Mouse (Mus musculus) neural tube, embryonic 13.5 days (tissue): ENCODE measurements around the gene Ccdc96. TPM values are rescaled to one million over a fixed set of nuclear protein-coding genes. Genes with fewer than 3 reads are reported as not detected.

Source experiments
- ATAC-seq: fragments of 200-750 bp; cut with Nextera tagmentation; 2 replicates; pipeline ENCODE4 v1.8.0; 2017; ENCODE audit warnings: low read depth, mild to moderate bottlenecking, moderate TSS enrichment, moderate library complexity
- H3K27ac ChIP-seq: fragments of 300-500 bp; sonication (generic); replicated peaks from 2 replicates; pipeline ENCODE4 v1.5.1; 2015; ENCODE audit warnings: moderate library complexity, mild to moderate bottlenecking, inconsistent platforms
- H3K27me3 ChIP-seq: fragments of 300-500 bp; sonication (generic); 2 replicates; pipeline ENCODE4 v1.6.1; 2015; ENCODE audit warnings: mild to moderate bottlenecking, inconsistent platforms
- H3K36me3 ChIP-seq: fragments of 300-500 bp; sonication (generic); 2 replicates; pipeline ENCODE4 v1.6.1; 2015; ENCODE audit warnings: mild to moderate bottlenecking, inconsistent platforms
- H3K4me1 ChIP-seq: fragments of 300-500 bp; sonication (generic); replicated peaks from 2 replicates; pipeline ENCODE4 v1.6.1; 2015; ENCODE audit warnings: inconsistent platforms
- H3K4me2 ChIP-seq: fragments of 300-500 bp; sonication (generic); 2 replicates; pipeline ENCODE4 v1.6.1; 2015; ENCODE audit warnings: inconsistent platforms, mild to moderate bottlenecking, moderate library complexity
- H3K4me3 ChIP-seq: fragments of 300-500 bp; sonication (generic); 2 replicates; pipeline ENCODE4 v1.5.1; 2015; ENCODE audit warnings: mild to moderate bottlenecking, inconsistent platforms
- H3K9ac ChIP-seq: fragments of 300-500 bp; sonication (generic); 2 replicates; pipeline ENCODE4 v1.6.1; 2015; ENCODE audit warnings: moderate library complexity, mild to moderate bottlenecking, inconsistent platforms
- H3K9me3 ChIP-seq: fragments of 300-500 bp; sonication (generic); 2 replicates; pipeline ENCODE4 v1.6.1; 2016; ENCODE audit warnings: inconsistent platforms
- WGBS: fragments of 180-500 bp; shearing (Covaris S2); methylation state at CpG from one replicate; pipeline ENCODE4 v1.1.7; 2015; 5-methylcytosine and 5-hydroxymethylcytosine counted together
- polyA plus RNA-seq: library from polyadenylated mRNA; unstranded; fragments of >200 nt; fragmentation: Nextera tagmentation; extraction: Ambion mirVana; gene quantifications from 2 replicates; pipeline ENCODE4 v1.2.1, GENCODE M21; 2015

The Ccdc96 gene
- 3.4 and 4.0 TPM in 2 replicates for polyA plus RNA-seq

DNA sequence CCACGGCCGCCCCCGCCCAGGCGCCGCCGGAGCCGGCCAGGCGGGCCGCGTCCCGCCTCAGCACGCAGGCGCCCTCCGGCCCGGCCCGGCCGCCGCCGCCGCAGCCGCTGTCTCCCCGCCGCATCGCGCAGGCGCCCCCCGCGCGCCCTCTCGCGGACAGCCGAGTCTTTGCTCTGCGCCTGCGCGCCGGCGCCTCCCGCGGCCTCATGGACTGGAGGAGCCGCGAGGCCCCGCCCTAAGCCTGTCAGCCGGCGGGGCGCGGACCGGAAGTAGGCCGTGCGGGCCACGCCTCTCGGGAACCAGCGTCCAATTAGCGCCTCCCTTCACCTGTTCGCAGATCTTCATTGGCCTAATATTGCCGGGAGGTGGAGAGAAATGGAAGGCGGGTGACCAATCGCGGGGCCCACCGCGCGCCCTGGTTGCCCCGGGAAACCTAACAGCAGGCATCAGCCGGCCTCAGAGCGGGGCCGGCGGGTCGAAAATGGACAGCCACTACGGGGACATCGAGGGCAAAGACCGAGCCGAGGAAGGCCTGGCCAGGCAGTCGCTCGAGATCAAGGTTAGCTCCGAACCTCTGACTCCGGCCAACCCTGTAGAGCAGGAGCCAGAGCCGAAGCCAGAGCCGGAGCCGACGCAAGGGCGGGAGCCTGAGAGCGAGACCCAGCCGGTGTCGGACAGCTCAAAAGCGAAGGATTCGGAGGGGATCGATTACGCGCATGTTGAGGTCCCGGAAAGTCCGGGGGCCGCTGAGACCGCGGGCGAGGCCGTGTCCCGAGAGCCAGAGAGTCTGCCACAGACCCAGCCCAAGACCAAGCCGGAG lies at the start of gene Ccdc96, which contains the start of gene Tada2b:
Gene Ccdc96 (plus strand): TSS at position 418 of the 820 bp plus-strand sequence.
Gene Tada2b (minus strand): TSS at position 115 of the 820 bp plus-strand sequence.
- Histone ChIP-seq H3K4me2 (peak within 1 kb of the TSS; percentile 97), H3K36me3 (no peaks in the 10 kb centered on the region), H3K4me1 (peaks cover 57% of the 10 kb centered on the region), H3K9ac (peak within 1 kb of the TSS; percentile 96), H3K4me3 (peak within 1 kb of the TSS; percentile 92), H3K27ac (peak within 1 kb of the TSS; percentile 87), H3K27me3 (peaks cover 5% of the 10 kb centered on the region), H3K9me3 (no peaks in the 10 kb centered on the region)
- under 1% methylated on average over 93 of the region's 97 CpGs for WGBS
- ATAC-seq: peak; percentile 98

DNA sequence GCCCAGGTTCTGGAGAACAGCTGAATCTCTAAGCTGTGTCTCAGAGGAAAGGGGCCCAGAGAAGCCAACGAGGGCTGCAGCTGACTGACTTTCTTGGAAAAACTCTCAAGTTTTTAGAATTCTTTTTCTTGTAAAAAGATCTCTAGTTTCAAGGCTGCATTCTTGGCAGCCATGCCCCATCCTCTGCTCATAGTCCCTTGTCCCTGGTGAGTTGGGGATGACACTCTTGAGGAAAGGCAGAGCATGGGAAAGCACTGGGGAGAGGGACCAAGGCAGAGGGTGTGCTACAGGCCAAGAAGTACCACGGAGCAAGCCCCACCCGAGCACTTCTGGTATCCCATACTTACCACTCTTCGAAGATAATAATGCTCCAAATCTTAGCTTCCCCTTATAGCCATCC lies 47.5 kb upstream of the Ccdc96 start:
- Histone ChIP-seq H3K9me3 (no peaks in the 10 kb centered on the region), H3K36me3 (no peaks in the 10 kb centered on the region), H3K4me3 (no peak overlapping the region), H3K27me3 (no peaks in the 10 kb centered on the region), H3K4me2 (no peak overlapping the region), H3K4me1 (peaks cover 11% of the 10 kb centered on the region), H3K27ac (no peak overlapping the region), H3K9ac (no peak overlapping the region)
- no peak for ATAC-seq
- WGBS: 83% methylated on average over 4 of the region's 4 CpGs

DNA sequence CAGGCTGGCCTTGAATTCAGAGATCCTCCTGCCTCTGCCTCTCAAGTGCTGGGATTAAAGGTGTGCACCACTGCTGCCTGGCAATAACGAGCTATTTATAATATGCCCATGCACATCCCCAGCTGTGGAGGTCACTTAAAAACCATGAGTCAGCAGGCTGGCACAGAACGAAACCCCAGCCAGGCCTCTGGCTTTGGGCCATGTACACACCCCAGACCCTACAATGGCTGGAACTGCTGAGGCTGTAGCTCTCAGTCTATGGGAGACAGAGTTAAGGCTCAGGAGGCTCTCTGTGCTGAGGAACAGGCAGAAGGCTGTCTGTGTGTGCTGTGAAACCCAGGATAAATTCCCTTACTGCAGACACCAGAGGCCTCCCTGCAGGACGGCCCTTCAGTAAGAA lies 43.6 kb upstream of the Ccdc96 start:
- Histone ChIP-seq H3K4me3 (no peak overlapping the region), H3K9ac (no peak overlapping the region), H3K27me3 (0 out of 2 replicates have a peak, but pooled peaks cover 3% of the 10 kb centered on the region), H3K27ac (no peak overlapping the region), H3K36me3 (no peaks in the 10 kb centered on the region), H3K9me3 (no peaks in the 10 kb centered on the region), H3K4me1 (peaks cover 13% of the 10 kb centered on the region; the same call in 1 of the 2 replicates), H3K4me2 (no peak overlapping the region)
- ATAC-seq: no peak
- 59% methylated on average over 3 of the region's 3 CpGs for WGBS

DNA sequence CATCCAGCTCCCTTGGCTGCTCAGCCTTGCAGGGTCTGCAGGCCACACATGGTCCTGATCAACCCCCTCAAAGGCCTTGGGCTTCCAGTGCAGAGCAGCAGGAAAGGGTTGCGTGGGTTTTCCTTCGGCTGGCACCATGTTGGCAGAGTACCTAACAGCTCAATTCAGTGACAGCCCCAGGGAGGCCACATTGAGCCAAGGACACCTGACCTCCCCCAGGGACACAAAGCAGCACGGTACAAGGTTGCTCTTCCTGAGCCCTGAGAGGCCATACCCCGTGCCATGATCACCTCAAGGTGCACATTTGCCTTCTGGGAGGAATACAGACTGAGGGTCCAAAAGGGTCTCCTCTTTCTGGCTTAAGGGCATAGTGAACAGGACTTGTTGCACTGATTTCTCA lies 39.8 kb upstream of the Ccdc96 start:
- WGBS: 50% methylated on average over 4 of the region's 4 CpGs
- ATAC-seq: no peak
- H3K9me3 ChIP-seq: no peaks in the 10 kb centered on the region
- no peak overlapping the region for H3K4me3 ChIP-seq
- peaks cover 13% of the 10 kb centered on the region; the same call in 1 of the 2 replicates for H3K4me1 ChIP-seq
- H3K27me3 ChIP-seq: 0 out of 2 replicates have a peak, but pooled peaks cover 3% of the 10 kb centered on the region
- H3K27ac ChIP-seq: no peak overlapping the region
- H3K9ac ChIP-seq: no peak overlapping the region
- H3K36me3 ChIP-seq: no peaks in the 10 kb centered on the region
- no peak overlapping the region for H3K4me2 ChIP-seq

DNA sequence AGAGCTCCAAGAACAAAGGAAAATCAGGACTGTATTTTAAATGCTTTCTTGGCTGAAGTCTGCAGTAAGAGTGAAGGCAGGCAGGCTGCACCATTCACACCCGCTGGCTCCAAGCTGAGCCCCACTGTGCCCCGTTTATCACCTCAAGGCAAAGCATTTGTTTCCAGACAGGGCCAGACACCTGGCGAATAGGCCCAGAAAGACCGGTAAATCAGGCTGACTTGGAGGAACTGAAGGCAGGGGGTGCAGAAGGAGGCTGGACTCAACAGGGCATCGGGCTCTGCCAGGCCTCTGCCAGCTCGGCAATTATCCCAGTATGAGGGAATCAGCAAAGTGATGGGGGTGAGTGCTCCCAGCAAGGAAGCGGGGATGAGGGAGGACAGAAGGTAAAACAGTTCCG lies 39.4 kb upstream of the Ccdc96 start:
- 0 out of 2 replicates have a peak, but pooled peaks have one; percentile 45 for ATAC-seq
- H3K27me3 ChIP-seq: 0 out of 2 replicates have a peak, but pooled peaks cover 3% of the 10 kb centered on the region

DNA sequence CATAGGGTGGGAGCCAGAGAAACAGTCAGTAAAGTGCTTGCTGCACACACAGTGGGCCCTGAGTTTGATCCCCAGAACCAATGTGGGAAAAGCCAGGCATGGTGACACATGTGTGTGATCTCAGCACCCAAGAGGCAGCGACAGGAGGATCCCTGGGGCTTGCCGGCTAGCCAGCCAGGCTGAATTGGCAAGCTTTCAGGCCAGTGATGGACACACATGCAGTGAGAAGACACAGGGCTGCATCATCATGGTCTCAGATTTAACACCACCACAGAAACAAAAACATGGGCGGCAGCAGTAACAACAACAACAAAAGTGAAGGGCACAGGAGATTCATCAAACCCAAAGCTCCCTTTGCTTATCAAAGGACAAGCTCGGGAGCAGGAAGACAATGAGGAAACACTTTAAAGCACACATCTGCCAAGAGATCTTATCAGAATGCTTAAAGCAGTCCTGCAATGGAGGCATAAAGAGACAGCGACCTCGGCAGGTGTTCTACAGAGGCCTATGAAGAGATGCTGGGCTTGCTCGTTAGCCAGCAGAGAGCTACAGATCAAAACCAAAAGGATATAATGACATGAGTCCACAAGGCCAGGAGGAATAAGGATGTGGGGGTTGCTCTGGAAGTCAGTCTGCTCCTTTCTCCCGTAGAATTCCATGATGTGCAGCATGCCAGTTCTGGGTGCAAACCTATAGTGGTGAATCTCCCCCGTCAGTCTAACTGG lies 38.1 kb upstream of the Ccdc96 start:
- H3K9ac ChIP-seq: no peak overlapping the region
- H3K4me3 ChIP-seq: no peak overlapping the region
- H3K27me3 ChIP-seq: 0 out of 2 replicates have a peak, but pooled peaks cover 3% of the 10 kb centered on the region
- peaks cover 13% of the 10 kb centered on the region; the same call in 1 of the 2 replicates for H3K4me1 ChIP-seq
- H3K9me3 ChIP-seq: no peaks in the 10 kb centered on the region
- H3K4me2 ChIP-seq: no peak overlapping the region
- 51% methylated on average over 9 of the region's 9 CpGs for WGBS
- H3K36me3 ChIP-seq: no peaks in the 10 kb centered on the region
- ATAC-seq: no peak
- H3K27ac ChIP-seq: no peak overlapping the region

More for the DNA sequence above, 39.4 kb upstream of the Ccdc96 start:
- Histone ChIP-seq H3K4me1 (peaks cover 13% of the 10 kb centered on the region; the same call in 1 of the 2 replicates), H3K4me2 (no peak overlapping the region), H3K9ac (no peak overlapping the region), H3K36me3 (no peaks in the 10 kb centered on the region), H3K9me3 (no peaks in the 10 kb centered on the region), H3K27ac (no peak overlapping the region), H3K4me3 (no peak overlapping the region)
- WGBS: 31% methylated on average over 8 of the region's 8 CpGs

DNA sequence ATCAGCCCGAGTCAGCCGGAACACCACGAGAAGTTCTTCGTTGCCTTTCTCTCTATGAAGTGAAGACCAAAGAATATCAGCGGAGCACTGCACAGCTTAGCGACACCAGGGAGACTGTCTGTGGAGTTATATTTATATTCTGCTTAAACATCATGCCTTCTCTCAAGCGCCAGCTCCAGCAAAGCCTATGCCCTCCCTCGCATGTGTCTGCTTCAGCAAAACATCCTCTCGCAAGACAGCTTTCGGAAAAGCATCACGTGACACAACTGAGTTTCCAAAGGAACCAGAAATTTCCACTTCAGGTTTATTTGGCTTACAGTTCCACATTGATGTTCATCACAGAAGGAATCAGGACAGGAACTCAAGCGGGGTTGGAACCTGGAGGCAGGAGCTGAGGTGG lies 36.5 kb upstream of the Ccdc96 start:
- no peak overlapping the region for H3K4me3 ChIP-seq
- ATAC-seq: no peak
- 0 out of 2 replicates have a peak, but pooled peaks cover 3% of the 10 kb centered on the region for H3K27me3 ChIP-seq
- H3K4me1 ChIP-seq: peaks cover 13% of the 10 kb centered on the region; the same call in 1 of the 2 replicates
- 93% methylated on average over 12 of the region's 12 CpGs for WGBS
- H3K9me3 ChIP-seq: no peaks in the 10 kb centered on the region
- no peaks in the 10 kb centered on the region for H3K36me3 ChIP-seq
- H3K4me2 ChIP-seq: no peak overlapping the region
- H3K9ac ChIP-seq: no peak overlapping the region
- no peak overlapping the region for H3K27ac ChIP-seq

DNA sequence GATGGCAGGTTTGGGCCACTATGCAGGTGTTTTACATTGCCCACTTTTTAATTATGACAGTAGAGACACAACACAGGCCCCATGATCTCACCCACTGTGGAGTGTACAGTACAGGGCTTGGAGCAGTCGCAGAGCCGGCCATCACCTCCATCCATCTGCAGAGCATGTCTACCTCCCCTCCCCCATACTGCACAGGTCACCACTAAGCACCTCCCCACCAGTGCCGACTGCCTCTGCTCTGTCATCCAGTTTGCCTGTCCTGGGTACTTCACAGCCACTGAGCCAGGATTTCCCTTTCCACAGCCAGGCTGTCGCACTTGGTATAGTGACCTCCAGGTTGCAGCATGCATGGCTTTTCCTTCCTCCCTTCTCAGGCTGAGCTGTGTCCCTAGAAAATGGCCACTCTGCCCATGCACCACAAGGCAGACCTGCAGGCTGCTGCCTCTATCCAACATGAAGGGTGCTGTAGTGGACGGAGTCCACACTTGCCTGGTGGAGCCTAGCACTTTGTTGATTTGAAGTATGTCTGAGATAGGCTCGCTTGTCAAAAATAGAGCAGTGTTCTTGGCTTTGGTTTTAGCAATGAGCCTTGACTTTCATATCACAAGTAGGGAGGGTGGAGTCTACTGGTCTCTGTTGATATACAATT lies 34.6 kb upstream of the Ccdc96 start:
- Histone ChIP-seq H3K27ac (no peak overlapping the region), H3K9me3 (no peaks in the 10 kb centered on the region), H3K4me1 (peaks cover 7% of the 10 kb centered on the region; the same call in 1 of the 2 replicates), H3K4me2 (no peak overlapping the region), H3K27me3 (no peaks in the 10 kb centered on the region), H3K9ac (no peak overlapping the region), H3K36me3 (no peaks in the 10 kb centered on the region), H3K4me3 (no peak overlapping the region)
- ATAC-seq: no peak
- 88% methylated on average over 6 of the region's 6 CpGs for WGBS

DNA sequence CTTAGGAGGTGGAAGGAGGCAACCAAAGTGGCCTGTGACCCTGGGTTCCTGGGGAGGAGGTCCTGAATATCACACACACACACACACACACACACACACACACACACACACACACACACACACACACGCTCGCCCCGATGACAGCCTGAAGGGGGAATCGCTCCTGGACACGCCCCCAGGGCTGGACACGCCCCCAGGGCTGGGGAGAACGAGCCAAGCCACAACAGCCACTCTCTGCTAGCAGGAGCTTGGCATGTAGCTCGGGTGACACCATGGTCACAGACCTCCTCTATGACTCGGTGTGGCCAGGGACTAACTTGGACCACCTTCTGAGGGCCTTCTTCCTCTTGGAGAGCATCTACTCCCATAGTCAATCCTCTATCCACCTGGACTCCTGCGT lies 33.3 kb upstream of the Ccdc96 start:
- Histone ChIP-seq H3K4me1 (no peaks in the 10 kb centered on the region), H3K9ac (no peak overlapping the region), H3K36me3 (no peaks in the 10 kb centered on the region), H3K27ac (no peak overlapping the region), H3K27me3 (no peaks in the 10 kb centered on the region), H3K4me2 (no peak overlapping the region), H3K9me3 (no peaks in the 10 kb centered on the region), H3K4me3 (no peak overlapping the region)
- 18% methylated on average over 10 of the region's 10 CpGs for WGBS
- ATAC-seq: no peak

DNA sequence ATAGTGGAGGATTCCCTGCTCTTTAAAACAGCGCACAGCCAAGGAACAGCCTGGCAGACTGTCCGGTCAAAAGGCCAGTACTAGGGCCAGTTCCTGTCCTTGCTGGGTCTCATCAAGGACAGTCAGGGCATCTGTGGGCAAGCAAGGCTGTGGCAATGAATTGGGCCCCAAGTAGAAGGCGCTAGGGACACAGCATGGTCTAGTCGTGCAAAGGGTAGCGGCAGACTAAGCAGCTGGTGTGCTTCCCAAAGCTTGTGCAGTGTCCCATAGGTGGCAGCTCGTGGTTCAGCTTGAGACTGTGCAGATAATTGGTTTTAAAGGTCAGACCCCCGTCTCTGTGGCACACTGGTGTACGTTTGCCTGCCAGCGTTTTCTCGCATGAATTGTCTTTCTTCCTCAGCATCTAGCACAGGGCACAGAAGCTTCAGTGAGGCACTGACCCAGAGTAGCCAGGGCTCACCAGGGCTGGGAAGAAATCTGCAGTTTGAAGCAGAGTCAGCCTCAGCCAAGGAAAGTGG lies 32.5 kb upstream of the Ccdc96 start:
- H3K4me2 ChIP-seq: no peak overlapping the region
- no peak overlapping the region for H3K9ac ChIP-seq
- no peaks in the 10 kb centered on the region for H3K4me1 ChIP-seq
- no peak overlapping the region for H3K27ac ChIP-seq
- H3K27me3 ChIP-seq: no peaks in the 10 kb centered on the region
- H3K4me3 ChIP-seq: no peak overlapping the region
- H3K36me3 ChIP-seq: no peaks in the 10 kb centered on the region
- no peaks in the 10 kb centered on the region for H3K9me3 ChIP-seq
- ATAC-seq: no peak
- WGBS: 68% methylated on average over 10 of the region's 10 CpGs

DNA sequence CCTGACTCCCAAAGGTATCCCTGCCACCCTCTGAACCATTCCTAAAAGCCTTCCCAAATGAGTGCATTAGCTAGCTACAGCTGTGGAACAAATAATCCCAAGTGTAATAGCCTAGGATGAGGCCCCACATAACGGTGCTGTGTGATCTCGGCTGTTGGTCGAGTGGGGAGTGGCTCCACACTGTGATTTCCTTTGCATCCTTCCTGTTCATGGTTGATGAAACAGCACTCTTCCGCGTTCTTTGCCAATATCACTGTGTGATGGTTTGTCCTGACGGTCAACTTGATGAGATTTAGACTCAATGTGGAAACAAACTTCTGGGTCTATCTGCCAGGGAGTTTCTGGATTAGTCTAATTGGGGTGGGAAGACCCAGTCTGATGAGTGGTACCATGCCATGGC lies 31.6 kb upstream of the Ccdc96 start:
- no peaks in the 10 kb centered on the region for H3K9me3 ChIP-seq
- H3K4me1 ChIP-seq: no peaks in the 10 kb centered on the region
- no peak overlapping the region for H3K27ac ChIP-seq
- H3K36me3 ChIP-seq: no peaks in the 10 kb centered on the region
- no peak overlapping the region for H3K4me2 ChIP-seq
- 75% methylated on average over 6 of the region's 6 CpGs for WGBS
- no peak overlapping the region for H3K9ac ChIP-seq
- no peak overlapping the region for H3K4me3 ChIP-seq
- no peak for ATAC-seq
- no peaks in the 10 kb centered on the region for H3K27me3 ChIP-seq
